Comparison of ENCODE assay signal across 8 mouse cellular contexts in genomic region chr13:74563483-74564330, GRCm38 (mm10).
A peak's percentile ranks its signal among the peaks of the same experiment; 100 is the strongest.
DNase-seq lines count a peak whose midpoint lies in the region; ATAC-seq and TF ChIP-seq lines count a peak whose summit lies in the region.
"Not testable (repeated sequence)": the region's sequence is repeated elsewhere in the genome, so short reads cannot be mapped to it uniquely, and the experiment has no call there.

No protein-coding gene starts in this region.

- DNase-seq in brain, embryonic 14.5 days (ENCODE audit: low read depth) = peak; percentile 93
- peak; percentile 93 for DNase-seq in liver, adult 2 months (ENCODE audit: extremely low read depth, low read depth, low spot score)
- peak; percentile 62 for DNase-seq in splenic B cell, adult 2 months (ENCODE audit: low read depth, low spot score)

- 2% methylated on average over 27 of the region's 27 CpGs for WGBS in heart, embryonic 11.5 days (ENCODE audit: insufficient replicate concordance)
- WGBS in kidney, embryonic 16.5 days = 2% methylated on average over 27 of the region's 27 CpGs
- 1% methylated on average over 27 of the region's 27 CpGs for WGBS in liver, adult 2 months

- H3K79me2 ChIP-seq in C2C12 (ENCODE audit: control insufficient read depth, insufficient read depth) = peaks cover 18% of the 10 kb centered on the region
- not testable (repeated sequence) for H3K79me2 ChIP-seq in liver, adult 2 months (ENCODE audit: control insufficient read depth, insufficient read depth, low read length); myocyte (ENCODE audit: control insufficient read depth, insufficient read depth)

- TF ChIP-seq CTCF in C2C12 (IDR thresholded peaks at IDR 0.05; ENCODE audit: control insufficient read depth, insufficient read depth, insufficient read length); brain, embryonic 14.5 days (IDR thresholded peaks at IDR 0.05; ENCODE audit: borderline replicate concordance, extremely low read depth, insufficient read depth, insufficient read length); liver, adult 2 months (IDR thresholded peaks at IDR 0.05; ENCODE audit: low read depth, low read length): not testable (repeated sequence)

- H3K79me3 ChIP-seq in C2C12 (ENCODE audit: low read depth) = not testable (repeated sequence)

- not testable (repeated sequence) for H3K4me1 ChIP-seq in erythroblast, embryonic 14.5 days (ENCODE audit: control insufficient read depth); heart, embryonic 11.5 days (ENCODE audit: control insufficient read depth, insufficient read depth, low read length); kidney, embryonic 16.5 days (ENCODE audit: insufficient read depth, low read length); liver, adult 2 months (ENCODE audit: control insufficient read depth, insufficient read depth, low read length)

- not testable (repeated sequence) for TF ChIP-seq POLR2A in brain, embryonic 14.5 days (IDR thresholded peaks at IDR 0.05; ENCODE audit: borderline replicate concordance, extremely low read depth, insufficient read depth, insufficient read length, poor library complexity, severe bottlenecking)
- 0 out of 2 replicates have a peak, but pooled peaks have one; percentile 17 for TF ChIP-seq POLR2A in liver, adult 2 months (IDR thresholded peaks at IDR 0.05; ENCODE audit: extremely low read depth, insufficient read depth, low read length)
- TF ChIP-seq POLR2A in myocyte (IDR thresholded peaks at IDR 0.05; ENCODE audit: insufficient read length, low read depth) = peak; percentile 35

- H3K36me3 ChIP-seq in C2C12 (ENCODE audit: control insufficient read depth, insufficient read depth); erythroblast, embryonic 14.5 days (ENCODE audit: control insufficient read depth); heart, embryonic 11.5 days (ENCODE audit: control insufficient read depth, insufficient read depth, low read length); kidney, embryonic 16.5 days (ENCODE audit: insufficient read depth, low read length); liver, adult 2 months (ENCODE audit: control insufficient read depth, insufficient read depth, low read length); myocyte (ENCODE audit: control insufficient read depth, insufficient read depth); splenic B cell, adult 2 months (ENCODE audit: control insufficient read depth, insufficient read depth, low read length, poor library complexity, severe bottlenecking): not testable (repeated sequence)

- H3K9me3 ChIP-seq in erythroblast, embryonic 14.5 days (ENCODE audit: control insufficient read depth, low read length); heart, embryonic 11.5 days (replicated peaks; ENCODE audit: control insufficient read depth, low read length); kidney, embryonic 16.5 days (ENCODE audit: low read length): not testable (repeated sequence)

- H3K27ac ChIP-seq in heart, embryonic 11.5 days (ENCODE audit: low read depth, low read length) = peak overlapping the region; percentile 86
- peak overlapping the region; percentile 85 for H3K27ac ChIP-seq in kidney, embryonic 16.5 days (ENCODE audit: low read length)
- H3K27ac ChIP-seq in liver, adult 2 months (replicated peaks; ENCODE audit: insufficient read depth, low read depth, low read length) = peak overlapping the region; percentile 58

- H3K27me3 ChIP-seq in C2C12 (ENCODE audit: control insufficient read depth, insufficient read depth, insufficient read length); erythroblast, embryonic 14.5 days (ENCODE audit: control insufficient read depth); heart, embryonic 11.5 days (ENCODE audit: control insufficient read depth, insufficient read depth, low read length); kidney, embryonic 16.5 days (ENCODE audit: insufficient read depth, low read length); liver, adult 2 months (ENCODE audit: control insufficient read depth, insufficient read depth, low read length); myocyte (ENCODE audit: control insufficient read depth, insufficient read depth, insufficient read length); splenic B cell, adult 2 months (ENCODE audit: control insufficient read depth, insufficient read depth, low read length, poor library complexity, severe bottlenecking): not testable (repeated sequence)

- peak overlapping the region; percentile 62 for H3ac ChIP-seq in C2C12 (ENCODE audit: control insufficient read depth, insufficient read length, low read depth)
- not testable (repeated sequence) for H3ac ChIP-seq in myocyte (ENCODE audit: control insufficient read depth, insufficient read length)

- H3K4me2 ChIP-seq in heart, embryonic 11.5 days = peak overlapping the region; percentile 64
- H3K4me2 ChIP-seq in kidney, embryonic 16.5 days (replicated peaks; ENCODE audit: low read depth, low read length) = peak overlapping the region; percentile 61
- peak overlapping the region; percentile 65 for H3K4me2 ChIP-seq in myocyte (ENCODE audit: low read depth)

- H3K9ac ChIP-seq in heart, embryonic 11.5 days (ENCODE audit: low read depth, low read length) = peak overlapping the region; percentile 72
- H3K9ac ChIP-seq in kidney, embryonic 16.5 days (replicated peaks; ENCODE audit: low read length) = peak overlapping the region; percentile 60
- H3K9ac ChIP-seq in liver, adult 2 months (ENCODE audit: low read depth, low read length) = peak overlapping the region; percentile 66

- H3K4me3 ChIP-seq in C2C12 (ENCODE audit: insufficient read depth, poor library complexity, severe bottlenecking) = peak overlapping the region; percentile 38
- peak overlapping the region; percentile 67 for H3K4me3 ChIP-seq in erythroblast, embryonic 14.5 days (replicated peaks)
- peak overlapping the region; percentile 58 for H3K4me3 ChIP-seq in heart, embryonic 11.5 days (ENCODE audit: low read depth, low read length)
- H3K4me3 ChIP-seq in kidney, embryonic 16.5 days (ENCODE audit: low read length) = peak overlapping the region; percentile 57
- H3K4me3 ChIP-seq in liver, adult 2 months (ENCODE audit: insufficient read depth, low read depth, low read length) = peak overlapping the region; percentile 56
- H3K4me3 ChIP-seq in myocyte = peak overlapping the region; percentile 55

- peak; percentile 90 for ATAC-seq in heart, embryonic 11.5 days (replicated peaks; ENCODE audit: insufficient number of reproducible peaks, low FRiP score, low TSS enrichment)
- ATAC-seq in kidney, embryonic 16.5 days (ENCODE audit: low FRiP score, low TSS enrichment) = peak; percentile 98

TF ChIP-seq in myocyte, 11 proteins besides CTCF, POLR2A, EP300 and RAD21:
- peak in 2 of 3 experiments; percentile 21 to 24 for TF ChIP-seq MYOD1 (IDR thresholded peaks at IDR 0.05; ENCODE audit: control insufficient read depth in 1 of 3, insufficient read length in 2 of 3, low read depth in 2 of 3)
- peak; percentile 38 for TF ChIP-seq POLR2AphosphoS2 (IDR thresholded peaks at IDR 0.05; ENCODE audit: insufficient read length, low read depth)
- peak; percentile 88 for TF ChIP-seq E2F4 (IDR thresholded peaks at IDR 0.05; ENCODE audit: insufficient read depth)

Comparison
In these comparisons a context has a peak if more than half of its experiments do, and no peak if none do; other contexts are left out.
1. Peak in every context shown above with its lines: DNase-seq, ATAC-seq, H3K4me3 ChIP-seq and H3K27ac ChIP-seq.